Mouse (Mus musculus) bone marrow, adult 2 months (tissue): ENCODE measurements around the gene Gm11639. TPM values are rescaled to one million over a fixed set of nuclear protein-coding genes. Genes with fewer than 3 reads are reported as not detected.

Experiments used
- H3K27ac ChIP-seq: fragments of 200-500 bp; 2 replicates; pipeline ENCODE4 v1.5.1; 2012; ENCODE audit warnings: low read depth, mild to moderate bottlenecking, control low read depth, inconsistent platforms, low read length; ENCODE audit not compliant: control insufficient read depth, poor library complexity, insufficient read depth
- H3K4me1 ChIP-seq: fragments of 200-500 bp; 2 replicates; pipeline ENCODE4 v1.6.1; 2011; ENCODE audit warnings: low read length; ENCODE audit not compliant: control insufficient read depth, insufficient read depth
- H3K4me3 ChIP-seq: fragments of 200-500 bp; replicated peaks from 2 replicates; pipeline ENCODE3; 2011; ENCODE audit warnings: mild to moderate bottlenecking, low read depth, low read length, control low read depth; ENCODE audit not compliant: control insufficient read depth
- CTCF ChIP-seq: fragments of 200-500 bp; IDR thresholded peaks from 2 replicates; pipeline ENCODE4 v1.5.1; 2011; ENCODE audit warnings: low read length, control low read depth; ENCODE audit not compliant: control insufficient read depth, insufficient read depth
- POLR2A ChIP-seq: fragments of 200-500 bp; IDR thresholded peaks from 2 replicates; pipeline ENCODE4 v1.6.1; 2011; ENCODE audit warnings: low read depth, mild to moderate bottlenecking, control low read depth, low read length, borderline replicate concordance; ENCODE audit not compliant: control insufficient read depth
- WGBS: fragments of 180-500 bp; shearing (Covaris S2); methylation state at CpG from one replicate; pipeline ENCODE4 v1.1.7; 2018; 5-methylcytosine and 5-hydroxymethylcytosine counted together
- polyA plus RNA-seq: library from polyadenylated mRNA; stranded (reverse); fragments of >200 nt; gene quantifications from 2 replicates; pipeline ENCODE4 v1.2.4, GENCODE M21; 2011; ENCODE audit warnings: low replicate concordance; ENCODE audit not compliant: missing spikeins, insufficient read depth, insufficient read length

The Gm11639 gene
- polyA plus RNA-seq, 1 experiment: not detected

DNA sequence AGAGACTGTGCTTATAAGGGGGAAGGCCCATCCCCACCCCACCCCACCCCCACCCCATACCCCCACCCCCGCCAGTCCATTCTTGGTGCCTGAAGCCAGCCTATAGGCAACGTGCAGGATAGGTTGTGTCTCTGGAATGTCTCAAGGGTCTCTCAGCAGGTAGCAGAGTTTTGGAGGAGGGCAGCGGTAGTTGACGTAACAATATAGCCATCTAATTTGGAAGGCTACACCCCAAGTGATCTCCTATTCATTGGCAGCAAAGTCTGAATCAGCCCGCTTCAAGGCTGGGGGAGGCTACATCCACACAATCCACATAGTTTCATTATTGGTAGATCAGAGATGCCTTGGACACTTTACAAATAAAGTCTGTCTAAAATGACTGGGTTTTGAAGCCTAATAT is 292.5 kb downstream of the Gm11639 start:
- no peak overlapping the region for H3K27ac ChIP-seq
- no peaks in the 10 kb centered on the region for H3K4me1 ChIP-seq
- WGBS: 75% methylated on average over 5 of the region's 5 CpGs
- no peak overlapping the region for H3K4me3 ChIP-seq
- TF ChIP-seq POLR2A (no peak), CTCF (no peak)

DNA sequence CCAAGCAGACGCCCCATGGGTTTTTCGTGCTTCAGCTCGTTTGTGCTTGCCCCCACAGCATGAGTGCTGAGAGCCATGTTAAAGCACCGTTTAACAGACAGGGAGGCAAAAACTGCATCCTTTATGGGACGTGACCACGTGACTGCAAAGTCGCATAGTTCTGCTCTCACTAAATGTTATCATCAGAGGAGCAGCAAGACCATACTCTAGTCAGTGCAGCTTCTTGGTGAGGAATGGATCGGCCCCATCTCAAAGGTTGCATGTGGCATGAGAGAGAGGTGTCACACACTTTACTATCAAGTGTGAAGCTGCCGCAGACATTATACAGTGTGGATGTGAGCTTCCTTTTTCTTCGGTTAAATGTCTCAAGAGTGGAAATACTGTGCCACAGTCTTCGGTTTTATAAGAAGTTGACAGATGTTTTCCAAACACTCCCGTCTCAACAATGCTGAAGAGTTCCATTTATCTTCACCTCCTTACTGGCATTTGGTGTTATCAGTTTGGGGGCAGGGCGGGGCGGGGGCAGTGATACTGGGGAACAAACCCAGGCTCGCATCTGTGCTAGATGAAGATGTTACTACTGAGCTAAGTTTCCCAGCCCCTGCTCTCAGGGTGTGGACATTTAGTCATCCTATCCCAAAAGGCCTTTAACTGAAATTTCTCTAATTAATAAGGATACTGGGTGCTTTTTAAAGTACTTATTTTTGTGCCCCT is 296.0 kb downstream of the Gm11639 start:
- no peak overlapping the region for H3K4me3 ChIP-seq
- 66% methylated on average over 15 of the region's 15 CpGs for whole genome bisulfite sequencing
- TF ChIP-seq POLR2A (no peak), CTCF (no peak)
- H3K27ac ChIP-seq: no peak overlapping the region
- no peaks in the 10 kb centered on the region for H3K4me1 ChIP-seq

DNA sequence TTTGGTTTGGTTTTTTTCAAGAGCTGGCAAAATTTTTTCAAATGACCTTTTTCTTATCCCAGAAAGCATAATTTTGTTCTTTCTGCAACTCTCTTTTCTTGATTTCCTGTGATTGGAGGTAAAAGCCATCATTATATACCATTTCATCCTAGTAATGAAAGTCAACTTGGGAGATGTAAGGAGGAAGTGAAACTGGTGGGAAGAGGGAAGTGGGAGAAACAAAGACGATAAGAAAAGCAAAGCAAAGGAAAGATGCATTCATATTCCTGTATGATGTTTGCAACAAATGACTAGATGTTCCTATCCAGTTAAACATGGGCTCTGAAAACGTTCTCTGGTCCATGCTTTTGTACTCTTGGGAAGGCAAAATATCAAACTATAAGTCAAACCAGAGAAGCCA is 323.7 kb downstream of the Gm11639 start:
- Histone ChIP-seq H3K4me3 (no peak overlapping the region), H3K4me1 (no peaks in the 10 kb centered on the region), H3K27ac (no peak overlapping the region)
- TF ChIP-seq CTCF (no peak), POLR2A (no peak)
- WGBS: 18% methylated on average over 2 of the region's 2 CpGs

DNA sequence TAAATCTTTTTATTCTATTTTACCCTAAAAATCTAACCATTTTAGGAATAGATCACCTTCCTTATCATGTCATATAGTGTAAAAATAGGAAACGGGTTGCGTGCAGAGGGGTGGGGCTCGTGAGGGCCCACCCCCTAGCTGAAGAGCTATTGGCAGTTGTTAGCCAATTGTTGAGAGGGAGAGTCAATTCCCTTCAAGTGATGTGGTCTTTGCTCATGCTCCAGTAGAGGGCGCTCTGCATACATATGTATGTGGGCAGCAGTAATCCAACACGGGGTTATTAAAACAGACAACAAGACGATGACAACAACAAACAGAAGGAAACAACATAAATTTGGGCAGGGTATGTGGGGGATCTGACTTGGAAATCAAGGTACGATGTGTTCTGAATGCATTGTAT is 335.6 kb downstream of the Gm11639 start:
- H3K4me1 ChIP-seq: no peaks in the 10 kb centered on the region
- WGBS: 62% methylated on average over 7 of the region's 7 CpGs
- H3K4me3 ChIP-seq: no peak overlapping the region
- H3K27ac ChIP-seq: no peak overlapping the region
- TF ChIP-seq POLR2A (no peak), CTCF (no peak)

DNA sequence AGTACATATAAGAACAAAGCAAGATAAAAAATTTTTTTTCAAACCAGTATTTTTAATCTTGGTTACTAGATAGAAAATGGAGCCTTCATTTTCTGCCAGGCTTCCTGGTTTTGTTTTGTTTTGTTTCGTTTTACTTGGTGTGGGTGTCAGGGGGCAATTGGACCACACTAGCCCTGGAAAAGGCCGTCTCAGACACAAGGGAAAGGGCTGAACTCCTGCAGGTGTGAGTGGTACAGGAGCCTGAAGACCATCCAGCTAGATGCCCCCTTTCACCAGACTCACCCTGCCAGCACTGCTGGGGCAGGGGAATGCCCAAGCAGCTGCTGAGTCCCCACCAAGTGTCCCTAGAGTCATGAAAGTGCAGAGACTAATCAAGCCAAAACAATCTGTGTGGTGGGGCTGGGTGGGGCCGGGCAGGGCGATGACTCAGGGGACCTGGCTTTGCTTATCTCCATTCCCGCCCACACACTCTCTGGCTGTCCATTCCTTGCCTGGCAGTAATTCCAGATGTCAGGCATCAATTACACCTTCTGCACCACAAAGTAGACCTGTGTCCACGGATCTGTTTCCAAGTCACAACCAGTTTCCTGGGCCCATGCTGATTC is 343.3 kb downstream of the Gm11639 start:
- Histone ChIP-seq H3K4me3 (no peak overlapping the region), H3K4me1 (no peaks in the 10 kb centered on the region), H3K27ac (no peak overlapping the region)
- no peak for TF ChIP-seq CTCF
- no peak for TF ChIP-seq POLR2A
- WGBS: 46% methylated on average over 6 of the region's 6 CpGs

DNA sequence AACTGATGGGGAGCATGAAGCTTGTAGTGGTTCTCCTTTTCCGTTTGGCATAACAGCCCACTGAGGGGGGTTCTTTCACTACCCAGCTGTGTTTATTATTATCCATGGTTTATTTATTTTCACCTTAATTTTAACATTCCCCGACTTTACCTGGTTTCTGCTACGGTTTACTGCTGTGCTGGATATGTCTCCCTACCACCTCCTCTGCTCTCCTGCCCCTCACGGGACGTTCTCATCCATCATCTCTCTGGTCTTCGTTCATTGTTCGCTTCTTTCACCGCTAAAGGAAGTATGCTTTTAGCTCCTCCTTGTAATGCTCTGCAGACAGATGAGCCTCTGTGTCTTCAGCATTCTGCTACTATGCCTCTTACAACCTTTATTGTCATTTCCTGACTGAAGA is 344.0 kb downstream of the Gm11639 start:
- H3K27ac ChIP-seq: no peak overlapping the region

DNA sequence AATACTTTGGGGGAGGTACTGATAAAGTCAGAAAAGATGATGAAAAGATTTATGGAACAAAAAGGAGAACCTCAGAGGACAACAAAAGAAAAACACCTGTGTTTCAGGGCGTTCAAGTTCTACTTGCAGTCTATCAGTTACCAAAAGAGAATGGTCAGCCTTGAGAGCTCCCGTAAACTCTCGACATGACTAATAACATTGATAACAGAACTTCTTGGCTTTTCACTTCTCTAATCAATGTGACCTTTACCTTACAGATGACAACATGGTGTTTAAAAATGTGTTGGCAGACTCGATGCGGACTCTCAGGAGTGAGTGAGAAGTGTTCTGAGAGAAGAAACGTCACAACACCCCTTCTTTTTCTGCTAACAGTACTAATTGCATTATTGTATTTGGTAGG is 344.7 kb downstream of the Gm11639 start:
- TF ChIP-seq POLR2A (no peak), CTCF (no peak)
- WGBS: 84% methylated on average over 6 of the region's 6 CpGs
- Histone ChIP-seq H3K4me1 (no peaks in the 10 kb centered on the region), H3K4me3 (no peak overlapping the region), H3K27ac (no peak overlapping the region)

More for the DNA sequence above, 344.0 kb downstream of the Gm11639 start:
- Histone ChIP-seq H3K4me1 (no peaks in the 10 kb centered on the region), H3K4me3 (no peak overlapping the region)
- TF ChIP-seq CTCF (no peak), POLR2A (no peak)
- WGBS: 80% methylated on average over 8 of the region's 8 CpGs

DNA sequence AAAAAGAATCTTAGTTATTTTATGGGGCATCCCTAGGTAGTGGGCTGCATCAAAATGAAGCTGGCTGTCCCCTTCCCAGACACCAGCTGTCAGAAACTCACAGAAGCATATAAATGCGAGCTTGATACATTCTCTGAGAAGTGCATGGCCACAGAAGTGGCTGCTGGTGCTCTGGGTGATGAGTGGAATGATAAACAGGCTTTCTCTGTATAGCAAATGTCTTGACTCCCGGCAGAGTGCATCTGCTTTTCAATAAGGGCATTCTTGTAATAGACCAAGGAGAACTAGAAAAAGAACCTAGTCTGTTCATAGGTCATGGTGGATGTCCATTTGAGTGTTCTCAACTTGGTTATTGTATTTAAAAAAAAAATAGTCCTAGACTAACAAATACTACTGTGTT is 345.6 kb downstream of the Gm11639 start:
- 65% methylated on average over 2 of the region's 2 CpGs for WGBS
- no peaks in the 10 kb centered on the region for H3K4me1 ChIP-seq
- TF ChIP-seq POLR2A: no peak
- no peak for TF ChIP-seq CTCF
- no peak overlapping the region for H3K4me3 ChIP-seq
- no peak overlapping the region for H3K27ac ChIP-seq

DNA sequence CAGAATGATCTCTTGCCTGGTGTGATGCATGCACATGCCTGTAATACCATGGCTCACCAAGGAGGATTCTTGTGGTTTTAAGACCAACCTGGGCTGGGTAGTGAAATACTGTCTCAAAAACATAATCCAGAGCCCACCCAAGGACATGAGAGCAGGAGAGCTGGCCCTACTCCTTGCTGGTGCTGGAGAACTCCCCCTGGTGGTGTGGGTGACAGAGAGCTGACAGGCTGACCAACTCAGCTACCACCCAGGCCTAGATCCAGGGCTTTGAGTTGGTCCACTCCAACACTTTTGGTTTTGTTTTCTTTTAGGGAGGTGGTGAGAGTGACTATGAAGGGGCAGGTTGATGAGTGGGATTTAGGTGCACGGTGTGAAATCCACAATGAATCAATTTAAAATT is 349.6 kb downstream of the Gm11639 start:
- TF ChIP-seq CTCF (no peak), POLR2A (no peak)
- Histone ChIP-seq H3K4me3 (no peak overlapping the region), H3K27ac (no peak overlapping the region), H3K4me1 (no peaks in the 10 kb centered on the region)
- 76% methylated on average over 1 of the region's 1 CpGs for WGBS
